Mouse (Mus musculus) lung, embryonic 16.5 days (tissue): Measurements from ENCODE around the gene Taar1. TPM values are rescaled to one million over a fixed set of nuclear protein-coding genes. Genes with fewer than 3 reads are reported as not detected.

Source experiments
- ATAC-seq: fragments of 200-750 bp; cut with Nextera tagmentation; 2 replicates; pipeline ENCODE4 v1.8.0; 2017; ENCODE audit warnings: low read depth, mild to moderate bottlenecking, moderate library complexity
- H3K27ac ChIP-seq: fragments of 300-500 bp; sonication (generic); 2 replicates; pipeline ENCODE4 v1.5.1; 2014; ENCODE audit warnings: mild to moderate bottlenecking, control low read depth, low read length
- H3K27me3 ChIP-seq: fragments of 300-500 bp; sonication (generic); 2 replicates; pipeline ENCODE4 v1.6.1; 2014; ENCODE audit warnings: low read depth, low read length, mixed read lengths; ENCODE audit not compliant: control insufficient read depth, insufficient read depth
- H3K36me3 ChIP-seq: fragments of 300-500 bp; sonication (generic); 2 replicates; pipeline ENCODE4 v1.6.1; 2014; ENCODE audit warnings: low read length; ENCODE audit not compliant: control insufficient read depth, insufficient read depth
- H3K4me1 ChIP-seq: fragments of 300-500 bp; sonication (generic); replicated peaks from 2 replicates; pipeline ENCODE4 v1.6.1; 2014; ENCODE audit warnings: low read length, mixed read lengths; ENCODE audit not compliant: control insufficient read depth, insufficient read depth
- H3K4me2 ChIP-seq: fragments of 300-500 bp; sonication (generic); 2 replicates; pipeline ENCODE4 v1.6.1; 2014; ENCODE audit warnings: low read depth, low read length, control low read depth
- H3K4me3 ChIP-seq: fragments of 300-500 bp; sonication (generic); 2 replicates; pipeline ENCODE4 v1.5.1; 2014; ENCODE audit warnings: mild to moderate bottlenecking, low read length, control low read depth
- H3K9ac ChIP-seq: fragments of 300-500 bp; sonication (generic); 2 replicates; pipeline ENCODE4 v1.6.1; 2014; ENCODE audit warnings: low read length, control low read depth
- H3K9me3 ChIP-seq: fragments of 300-500 bp; sonication (generic); 2 replicates; pipeline ENCODE4 v1.6.1; 2016; ENCODE audit warnings: low read length; ENCODE audit not compliant: control insufficient read depth
- WGBS: fragments of 180-500 bp; shearing (Covaris S2); extraction: QIAGEN DNeasy Blood & Tissue Kit; methylation state at CpG from one replicate; pipeline ENCODE4 v1.1.7; 2014; 5-methylcytosine and 5-hydroxymethylcytosine counted together
- polyA plus RNA-seq: library from polyadenylated mRNA; unstranded; fragments of >200 nt; fragmentation: Nextera tagmentation; extraction: Ambion mirVana; gene quantifications from 2 replicates; pipeline ENCODE4 v1.2.1, GENCODE M21; 2015

Gene Taar1
- polyA plus RNA-seq, 1 experiment from 2014 or later: not detected

DNA sequence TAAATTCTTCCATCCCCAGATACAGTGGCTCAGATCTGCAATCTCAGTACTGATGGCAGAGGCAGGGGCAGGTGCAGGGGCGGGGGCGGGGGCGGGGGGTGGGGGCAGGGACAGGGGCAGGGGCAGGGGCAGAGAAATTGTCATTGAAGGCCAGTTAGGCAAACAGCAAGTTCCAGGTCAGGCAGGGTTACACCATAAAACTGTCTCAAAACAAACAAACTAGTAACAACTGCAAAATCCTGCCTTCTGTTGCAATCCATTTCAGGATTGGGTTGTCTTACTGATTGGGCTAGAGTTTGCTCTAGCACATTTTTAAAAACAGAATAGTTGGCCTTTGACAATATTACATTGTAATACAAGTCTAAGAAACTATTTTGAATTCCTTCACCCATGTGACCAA is 2.3 kb downstream of the Taar1 start:
- no peak overlapping the region for H3K27ac ChIP-seq
- no peaks in the 10 kb centered on the region for H3K9me3 ChIP-seq
- no peaks in the 10 kb centered on the region for H3K36me3 ChIP-seq
- H3K4me2 ChIP-seq: no peak overlapping the region
- no peak overlapping the region for H3K9ac ChIP-seq
- H3K4me1 ChIP-seq: no peaks in the 10 kb centered on the region
- H3K4me3 ChIP-seq: no peak overlapping the region
- ATAC-seq: no peak
- H3K27me3 ChIP-seq: no peaks in the 10 kb centered on the region
- WGBS: 51% methylated on average over 3 of the region's 3 CpGs

DNA sequence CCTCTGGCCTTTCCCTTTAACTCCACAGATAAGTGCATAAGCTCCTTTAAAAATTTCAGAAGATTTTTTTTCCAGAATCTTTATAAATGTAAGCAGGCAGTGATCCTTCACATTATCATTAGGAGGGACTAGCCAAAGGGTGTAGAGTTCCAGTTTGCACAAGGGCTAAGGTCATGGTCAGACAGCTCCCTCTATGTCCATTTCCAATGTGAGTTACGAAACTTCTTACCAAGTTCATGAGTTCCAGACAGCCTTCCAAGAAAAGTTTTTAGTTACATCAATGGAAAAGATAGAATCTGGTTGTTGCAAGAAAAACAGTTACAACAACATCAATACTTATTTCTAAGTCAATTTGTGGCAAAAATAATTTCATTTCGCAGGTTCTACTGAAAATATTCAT is 3.8 kb downstream of the Taar1 start:
- 83% methylated on average over 2 of the region's 2 CpGs for WGBS

DNA sequence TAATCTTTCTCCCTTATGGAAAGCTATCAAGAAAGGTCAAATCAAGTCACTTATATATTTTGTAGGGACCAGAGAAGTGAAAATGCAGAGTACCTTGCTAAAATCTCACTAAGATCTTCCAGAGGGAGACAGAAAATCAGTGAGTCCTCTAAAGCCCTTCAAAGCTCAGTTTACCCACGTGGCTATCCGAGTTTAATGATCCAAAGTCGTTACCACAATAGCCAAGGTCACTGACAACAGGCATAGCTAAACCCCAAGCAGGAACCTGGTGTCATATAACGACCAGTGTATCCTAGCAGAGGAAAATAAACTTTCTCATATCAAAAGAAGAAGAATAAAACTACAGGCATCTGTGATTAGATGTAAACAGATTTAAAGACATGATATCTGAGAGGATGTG is 17.5 kb downstream of the Taar1 start:
- no peak overlapping the region for H3K9ac ChIP-seq
- no peak for ATAC-seq

More for the DNA sequence above, 3.8 kb downstream of the Taar1 start:
- no peaks in the 10 kb centered on the region for H3K4me1 ChIP-seq
- H3K27me3 ChIP-seq: no peaks in the 10 kb centered on the region
- no peak for ATAC-seq
- no peak overlapping the region for H3K4me2 ChIP-seq
- H3K9ac ChIP-seq: no peak overlapping the region
- no peaks in the 10 kb centered on the region for H3K9me3 ChIP-seq
- H3K27ac ChIP-seq: no peak overlapping the region
- H3K4me3 ChIP-seq: no peak overlapping the region
- no peaks in the 10 kb centered on the region for H3K36me3 ChIP-seq

DNA sequence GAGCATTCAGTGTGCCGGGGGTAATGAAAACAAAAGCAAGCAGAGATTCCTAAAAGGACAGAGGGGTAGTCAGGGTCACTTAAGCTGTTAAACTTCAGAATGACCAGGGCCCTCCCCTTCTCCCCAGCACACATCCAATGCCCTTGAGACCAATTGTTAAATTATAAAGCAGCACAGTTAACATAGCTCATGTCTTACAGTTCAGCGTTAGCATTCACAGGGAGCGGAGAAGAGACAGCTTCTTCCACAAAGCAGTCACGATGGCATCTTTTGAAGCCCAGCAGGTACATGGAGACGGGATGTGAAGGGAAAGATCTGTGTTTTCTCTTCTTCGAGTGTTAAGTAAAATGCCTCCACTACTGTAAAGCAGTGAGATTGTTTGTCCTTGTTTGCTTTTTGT is 18.2 kb downstream of the Taar1 start, which contains the start of gene Taar2:
Gene Taar2, plus strand, starts transcription at position 261 of the 400 bp plus-strand sequence.
- 58% methylated on average over 6 of the region's 6 CpGs for WGBS
- Histone ChIP-seq H3K4me2 (no peak within 1 kb of the TSS), H3K9me3 (no peaks in the 10 kb centered on the region), H3K4me3 (no peak within 1 kb of the TSS), H3K36me3 (no peaks in the 10 kb centered on the region), H3K27ac (no peak within 1 kb of the TSS), H3K4me1 (no peaks in the 10 kb centered on the region), H3K9ac (no peak within 1 kb of the TSS), H3K27me3 (no peaks in the 10 kb centered on the region)
- no peak for ATAC-seq

More for the DNA sequence above, 17.5 kb downstream of the Taar1 start:
- Histone ChIP-seq H3K9me3 (no peaks in the 10 kb centered on the region), H3K27me3 (no peaks in the 10 kb centered on the region), H3K36me3 (no peaks in the 10 kb centered on the region), H3K27ac (no peak overlapping the region), H3K4me3 (no peak overlapping the region), H3K4me2 (no peak overlapping the region), H3K4me1 (no peaks in the 10 kb centered on the region)
- WGBS: 43% methylated on average over 4 of the region's 4 CpGs

DNA sequence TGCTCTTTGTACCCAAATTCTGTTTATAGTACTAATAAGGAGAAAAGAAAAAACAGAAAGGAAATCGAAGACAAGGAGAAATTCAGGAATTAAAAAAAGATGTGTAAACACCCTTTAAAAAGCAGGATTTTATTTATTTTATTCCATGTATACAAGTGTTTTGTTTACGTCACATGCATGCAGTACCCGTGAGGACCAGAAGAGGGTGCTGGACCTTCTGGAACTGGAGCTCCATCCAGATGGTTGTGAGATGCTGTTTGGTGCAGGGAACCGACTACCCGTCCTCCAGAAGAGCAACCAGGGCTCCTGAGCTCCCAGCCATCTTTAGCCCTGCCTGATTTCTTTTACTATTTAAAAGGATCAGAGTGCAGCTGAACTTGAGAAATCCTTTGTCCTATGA is 22.3 kb downstream of the Taar1 start:
- H3K4me3 ChIP-seq: no peak overlapping the region
- H3K9ac ChIP-seq: no peak overlapping the region
- 66% methylated on average over 5 of the region's 5 CpGs for WGBS
- no peaks in the 10 kb centered on the region for H3K36me3 ChIP-seq
- no peak overlapping the region for H3K4me2 ChIP-seq
- no peaks in the 10 kb centered on the region for H3K4me1 ChIP-seq
- no peaks in the 10 kb centered on the region for H3K9me3 ChIP-seq
- ATAC-seq: no peak
- no peaks in the 10 kb centered on the region for H3K27me3 ChIP-seq
- H3K27ac ChIP-seq: no peak overlapping the region

DNA sequence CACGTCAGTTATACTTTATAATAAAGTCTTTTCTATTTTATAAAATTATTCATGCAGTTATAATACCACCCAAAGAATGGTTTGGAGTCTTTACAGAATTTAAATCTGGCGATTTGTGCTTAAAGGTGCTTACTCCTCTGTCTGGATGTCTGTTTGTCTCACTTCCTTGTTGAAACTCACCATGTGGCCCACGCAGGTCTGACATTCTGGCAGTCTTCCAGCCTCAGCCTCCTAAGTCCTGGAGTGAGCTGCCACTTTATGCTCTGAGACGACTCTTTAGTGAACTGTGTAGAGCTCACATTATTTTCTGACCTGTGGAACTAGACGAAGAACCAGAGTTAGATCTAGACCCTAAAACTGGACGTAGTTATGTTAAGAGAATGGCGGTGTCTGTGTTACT is 27.9 kb downstream of the Taar1 start:
- H3K4me2 ChIP-seq: no peak overlapping the region
- no peaks in the 10 kb centered on the region for H3K36me3 ChIP-seq
- ATAC-seq: no peak
- H3K4me3 ChIP-seq: no peak overlapping the region
- no peaks in the 10 kb centered on the region for H3K27me3 ChIP-seq
- H3K9ac ChIP-seq: no peak overlapping the region
- H3K9me3 ChIP-seq: no peaks in the 10 kb centered on the region
- 44% methylated on average over 7 of the region's 7 CpGs for WGBS
- H3K27ac ChIP-seq: no peak overlapping the region
- H3K4me1 ChIP-seq: no peaks in the 10 kb centered on the region

DNA sequence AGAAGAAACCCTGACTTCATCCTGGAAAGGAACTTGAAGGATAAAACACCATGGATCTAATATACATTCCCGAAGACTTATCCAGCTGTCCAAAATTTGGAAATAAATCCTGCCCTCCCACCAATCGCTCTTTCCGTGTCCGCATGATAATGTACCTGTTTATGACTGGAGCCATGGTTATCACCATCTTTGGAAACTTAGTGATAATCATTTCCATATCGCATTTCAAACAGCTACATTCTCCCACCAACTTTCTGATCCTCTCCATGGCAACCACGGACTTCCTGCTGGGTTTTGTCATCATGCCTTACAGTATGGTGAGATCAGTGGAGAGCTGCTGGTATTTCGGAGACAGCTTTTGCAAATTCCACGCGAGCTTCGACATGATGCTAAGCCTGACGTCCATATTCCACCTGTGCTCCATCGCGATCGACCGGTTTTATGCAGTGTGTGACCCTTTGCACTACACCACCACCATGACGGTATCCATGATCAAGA is 29.4 kb downstream of the Taar1 start, which contains the start of gene Taar3:
Gene Taar3, plus strand, starts transcription at position 51 of the 498 bp plus-strand sequence.
- no peak within 1 kb of the TSS for H3K27ac ChIP-seq
- no peak within 1 kb of the TSS for H3K4me3 ChIP-seq
- ATAC-seq: no peak
- no peaks in the 10 kb centered on the region for H3K27me3 ChIP-seq
- 85% methylated on average over 16 of the region's 16 CpGs for WGBS
- no peak within 1 kb of the TSS for H3K9ac ChIP-seq
- no peaks in the 10 kb centered on the region for H3K36me3 ChIP-seq
- H3K9me3 ChIP-seq: no peaks in the 10 kb centered on the region
- H3K4me2 ChIP-seq: no peak within 1 kb of the TSS
- no peaks in the 10 kb centered on the region for H3K4me1 ChIP-seq

DNA sequence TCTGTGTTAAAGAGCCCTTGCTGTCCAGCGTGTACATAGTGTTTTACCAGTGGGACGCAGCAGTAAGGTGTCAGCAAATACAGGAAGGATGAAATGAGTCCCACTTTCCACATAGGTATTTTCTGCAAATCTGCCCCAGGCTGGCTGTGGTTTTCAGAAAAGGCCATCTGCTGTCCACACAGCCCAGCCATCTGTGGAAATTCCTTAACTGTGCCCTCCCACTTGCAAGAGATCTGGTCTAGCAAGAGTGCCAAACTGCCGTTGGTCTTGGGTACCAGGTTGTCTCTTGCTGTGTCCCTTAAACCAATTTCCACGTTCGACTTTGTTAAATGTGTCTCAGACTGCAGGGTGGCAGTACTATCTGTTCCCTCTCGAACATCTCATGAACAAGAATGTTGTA is 31.6 kb downstream of the Taar1 start:
- no peak for ATAC-seq
- H3K4me1 ChIP-seq: no peaks in the 10 kb centered on the region
- 69% methylated on average over 6 of the region's 6 CpGs for WGBS

DNA sequence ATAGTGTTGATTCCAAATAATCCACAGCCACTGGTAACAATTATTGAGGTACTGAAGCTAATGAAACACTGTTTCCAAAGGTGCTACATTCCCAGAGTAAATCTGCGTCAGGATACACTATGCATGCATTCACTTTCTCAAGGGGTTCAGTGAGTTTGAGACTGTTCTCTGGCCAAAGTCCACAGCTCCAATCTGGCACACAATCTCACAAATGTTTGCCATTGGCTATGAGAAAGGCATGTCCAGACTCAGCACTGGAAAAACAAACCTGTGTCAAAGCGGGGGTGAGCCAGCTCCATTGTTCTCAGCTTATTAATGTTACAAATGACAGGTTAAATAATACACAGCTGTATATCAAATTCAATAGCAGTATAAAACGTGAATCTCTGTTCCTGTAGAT is 38.9 kb downstream of the Taar1 start:
- H3K27me3 ChIP-seq: no peaks in the 10 kb centered on the region
- H3K27ac ChIP-seq: no peak overlapping the region
- H3K4me1 ChIP-seq: no peaks in the 10 kb centered on the region
- no peak overlapping the region for H3K4me2 ChIP-seq
- H3K9me3 ChIP-seq: no peaks in the 10 kb centered on the region
- no peak for ATAC-seq
- 40% methylated on average over 3 of the region's 3 CpGs for WGBS
- H3K9ac ChIP-seq: no peak overlapping the region
- no peak overlapping the region for H3K4me3 ChIP-seq
- no peaks in the 10 kb centered on the region for H3K36me3 ChIP-seq

More for the DNA sequence above, 31.6 kb downstream of the Taar1 start:
- Histone ChIP-seq H3K4me3 (no peak overlapping the region), H3K27me3 (no peaks in the 10 kb centered on the region), H3K27ac (no peak overlapping the region), H3K36me3 (no peaks in the 10 kb centered on the region), H3K9me3 (no peaks in the 10 kb centered on the region), H3K9ac (no peak overlapping the region), H3K4me2 (no peak overlapping the region)

DNA sequence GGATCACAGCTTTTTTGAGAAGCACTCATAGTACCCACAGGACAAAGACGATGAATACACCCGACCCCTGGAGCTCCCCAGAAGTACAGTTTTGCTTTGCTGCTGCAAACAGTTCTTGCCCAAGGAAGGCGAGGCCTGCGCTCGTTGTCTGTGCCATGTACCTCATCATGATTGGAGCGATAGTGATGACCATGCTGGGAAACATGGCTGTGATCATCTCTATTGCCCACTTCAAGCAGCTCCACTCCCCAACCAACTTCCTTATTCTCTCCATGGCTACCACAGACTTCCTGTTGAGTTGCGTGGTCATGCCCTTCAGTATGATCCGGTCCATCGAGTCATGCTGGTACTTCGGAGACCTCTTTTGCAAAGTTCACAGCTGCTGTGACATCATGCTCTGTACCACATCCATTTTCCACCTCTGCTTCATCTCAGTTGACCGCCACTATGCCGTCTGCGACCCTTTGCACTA is 40.3 kb downstream of the Taar1 start, which contains the start of gene Taar4:
Gene Taar4, plus strand, starts transcription at position 51 of the 472 bp plus-strand sequence.
- H3K4me2 ChIP-seq: no peak within 1 kb of the TSS
- H3K27ac ChIP-seq: no peak within 1 kb of the TSS
- H3K27me3 ChIP-seq: no peaks in the 10 kb centered on the region
- H3K4me1 ChIP-seq: no peaks in the 10 kb centered on the region
- ATAC-seq: no peak
- WGBS: 93% methylated on average over 13 of the region's 13 CpGs
- H3K9ac ChIP-seq: no peak within 1 kb of the TSS
- no peaks in the 10 kb centered on the region for H3K9me3 ChIP-seq
- H3K4me3 ChIP-seq: no peak within 1 kb of the TSS
- H3K36me3 ChIP-seq: no peaks in the 10 kb centered on the region
